Mouse (Mus musculus) neutrophil, adult 59 days (primary cell): Measurements from ENCODE around the gene Ap1s1. TPM values are rescaled to one million over a fixed set of nuclear protein-coding genes. Genes with fewer than 3 reads are reported as not detected.

Experiments used
- total RNA-seq, 2 experiments: library from RNA; stranded (reverse); gene quantifications; 1 replicate in 1 of 2; 2 replicates in 1 of 2; pipeline ENCODE4 v1.2.4; 2023

Gene Ap1s1
- 10 to 100 TPM; 30.7 to 32.9 TPM for total RNA-seq

GRCm38 (mm10) chr5:137045402-137046323 lies at the start of gene Ap1s1:
Gene Ap1s1, minus strand, starts transcription at chr5:137046135.

GRCm38 (mm10) chr5:137072079-137072960 lies 26.4 kb upstream of the Ap1s1 start, which contains the start of gene Serpine1:
Gene Serpine1, minus strand, starts transcription at chr5:137072268.

GRCm38 (mm10) chr5:137026092-137026491 lies 19.8 kb downstream of the Ap1s1 start, which contains the start of gene Vgf:
Gene Vgf, plus strand, starts transcription at chr5:137026392.

GRCm38 (mm10) chr5:136987934-136988271 lies 58.0 kb downstream of the Ap1s1 start, which contains the start of gene Znhit1:
Gene Znhit1, minus strand, starts transcription at chr5:136988021.

GRCm38 (mm10) chr5:136986695-136987137 lies 59.2 kb downstream of the Ap1s1 start, which contains the start of gene Plod3:
Gene Plod3, plus strand, starts transcription at chr5:136987019.

Other genes starting within 250 kb of the Ap1s1 start
- not detected for gene Col26a1, start 162.9 kb downstream of the Ap1s1 start, total RNA-seq
- 1 to 10 TPM; 1.8 to 5.1 TPM for gene Ift22, start 138.0 kb downstream of the Ap1s1 start, total RNA-seq
- gene Fis1, start 92.9 kb downstream of the Ap1s1 start, total RNA-seq: 100 to 1,000 TPM; 210 to 222 TPM
- gene Cldn15, start 79.5 kb downstream of the Ap1s1 start, total RNA-seq: 10 to 100 TPM; 42.6 to 53.7 TPM
- 100 to 1,000 TPM in 1 of 2 experiments, 10 to 100 TPM in 1; 93.1 to 105 TPM for gene Plod3, start 59.1 kb downstream of the Ap1s1 start, total RNA-seq
- gene Znhit1, start 58.1 kb downstream of the Ap1s1 start, total RNA-seq: 10 to 100 TPM; 90.9 to 94.2 TPM
- not detected for gene Vgf, start 19.7 kb downstream of the Ap1s1 start, total RNA-seq
- gene Serpine1, start 26.1 kb upstream of the Ap1s1 start, total RNA-seq: not detected
- gene Trim56, start 70.1 kb upstream of the Ap1s1 start, total RNA-seq: 10 to 100 TPM; 39.4 to 43.5 TPM
- not detected for gene Muc3, start 103.2 kb upstream of the Ap1s1 start, total RNA-seq
- 1 to 10 TPM; 1.3 to 2.1 TPM for gene Muc3a, start 166.3 kb upstream of the Ap1s1 start, total RNA-seq
- gene Ache, start 241.4 kb upstream of the Ap1s1 start, total RNA-seq: 1 to 10 TPM; 2.9 to 9.9 TPM
- 1 to 10 TPM; 3.0 to 3.9 TPM for gene Ufsp1, start 248.5 kb upstream of the Ap1s1 start, total RNA-seq